Mouse (Mus musculus): ENCODE results near the gene Tfcp2.
"Not testable (repeated sequence)": the region's sequence is repeated elsewhere in the genome, so short reads cannot be mapped to it uniquely, and the experiment has no call there.

Tfcp2 gene

DNA sequence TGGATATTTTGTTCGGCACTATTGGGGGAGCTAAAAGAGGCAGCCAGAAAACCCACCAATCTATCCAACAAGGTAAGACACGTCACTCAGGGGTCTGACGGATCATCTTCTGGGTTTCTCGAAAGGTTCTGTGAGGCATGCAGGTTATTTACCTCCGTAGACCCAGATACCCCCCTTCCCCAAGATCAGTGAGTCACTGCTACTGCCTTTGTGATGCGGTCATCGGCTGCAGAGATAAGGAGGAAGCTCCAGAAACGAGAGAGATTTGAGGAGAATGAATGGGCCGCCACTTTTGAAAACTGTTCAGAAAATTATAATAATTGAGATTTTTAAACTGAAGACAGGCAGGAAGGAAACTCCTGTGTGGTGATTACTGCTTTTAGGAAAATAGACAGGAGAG is 4.6 kb upstream of the Tfcp2 start:
- ATAC-seq (ENCODE audit: low TSS enrichment) = no peak

DNA sequence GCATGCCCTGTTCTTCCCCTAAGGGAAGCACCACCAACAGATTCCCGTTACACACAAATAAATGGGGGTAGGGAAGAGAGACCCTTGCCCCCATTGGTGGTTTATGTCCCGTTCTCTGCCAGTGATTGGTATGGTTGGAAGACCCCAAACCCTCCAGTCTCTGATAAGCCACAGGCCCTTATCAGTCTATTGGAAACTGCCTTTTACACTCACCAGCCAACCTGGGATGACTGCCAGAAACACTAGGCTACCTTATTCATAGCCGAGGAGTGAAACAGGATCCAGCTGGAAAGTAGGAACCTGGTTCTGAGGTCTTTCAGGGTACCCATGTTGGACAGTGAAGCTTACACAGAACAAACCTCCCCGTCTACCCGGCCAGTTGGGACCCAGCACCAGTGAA is 4.2 kb upstream of the Tfcp2 start:
- ATAC-seq (ENCODE audit: low TSS enrichment) = no peak

DNA sequence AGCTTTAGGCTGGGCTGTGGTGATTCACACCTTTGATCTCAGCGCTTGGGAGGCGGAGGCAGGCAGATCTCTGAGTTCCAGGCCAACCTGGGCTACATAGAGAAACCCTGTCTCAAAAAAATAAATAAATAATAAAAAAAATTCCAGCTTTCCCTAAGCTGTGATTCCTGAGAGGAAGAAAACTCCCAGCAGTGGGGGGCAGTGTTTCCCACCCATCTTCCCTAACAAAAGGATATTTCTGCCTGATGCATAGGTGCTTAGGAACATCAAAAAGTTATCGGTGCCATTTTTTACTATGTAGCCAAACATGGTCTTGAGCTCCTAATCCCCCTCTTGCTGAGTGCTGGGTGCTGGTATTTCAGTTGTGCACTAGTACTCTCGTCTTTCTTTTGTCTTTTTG is 1.5 kb downstream of the Tfcp2 start:
- no peak for ATAC-seq (ENCODE audit: low TSS enrichment)

DNA sequence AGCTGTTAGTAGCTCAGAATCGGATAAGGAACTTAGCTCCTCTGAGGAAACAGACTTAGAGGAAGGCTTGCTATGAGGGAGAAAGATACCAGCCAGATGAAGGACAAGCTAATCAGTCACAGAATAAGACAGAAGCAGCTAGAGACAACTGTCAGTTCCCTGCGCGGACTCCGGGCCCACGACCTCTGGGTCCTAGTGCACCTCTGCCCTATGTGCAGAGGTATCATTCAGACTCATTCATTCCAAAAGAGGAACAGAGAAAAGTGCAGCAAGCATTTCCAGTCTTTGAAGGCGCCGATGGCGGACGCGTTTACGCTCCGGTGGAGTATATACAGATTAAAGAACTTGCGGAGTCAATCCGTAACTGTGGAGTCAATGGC is 8.2 kb downstream of the Tfcp2 start:
- not testable (repeated sequence) for ATAC-seq (ENCODE audit: low TSS enrichment)

DNA sequence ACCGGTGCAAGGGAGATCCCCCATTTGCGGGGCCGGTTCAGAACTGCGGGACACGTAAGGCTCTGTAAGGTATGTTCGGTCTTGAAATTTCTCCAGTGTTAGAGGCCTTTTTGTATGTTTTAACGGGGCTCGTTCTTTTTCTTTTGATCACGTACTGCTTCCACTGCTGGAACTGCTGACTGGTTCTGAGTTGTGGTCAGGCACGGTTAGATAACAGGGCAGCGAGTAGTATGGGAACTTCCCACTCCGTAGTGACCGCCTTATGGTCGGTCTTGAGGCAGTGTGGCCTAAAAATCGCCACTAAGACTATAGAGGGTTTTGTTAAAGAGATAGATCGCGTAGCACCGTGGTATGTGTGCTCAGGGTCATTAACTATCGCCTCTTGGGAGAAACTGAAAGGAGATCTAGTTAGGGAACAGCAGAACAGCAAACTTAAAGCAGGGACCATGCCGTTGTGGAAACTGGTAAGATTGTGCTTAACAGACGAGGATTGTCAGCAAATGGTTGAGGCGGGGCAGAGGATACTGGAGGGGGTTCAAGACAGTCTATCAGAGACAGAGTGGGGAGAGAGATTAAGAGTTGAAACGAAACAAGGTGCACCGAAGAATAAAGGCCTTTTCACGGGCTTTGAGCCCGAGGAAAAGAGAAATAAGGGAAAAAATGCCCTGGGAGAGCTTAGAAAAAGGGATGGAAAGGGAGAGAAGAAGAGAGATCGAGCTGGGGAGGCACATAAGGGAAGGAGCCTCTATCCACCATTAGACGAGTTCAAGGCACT is 8.7 kb downstream of the Tfcp2 start:
- ATAC-seq (ENCODE audit: low TSS enrichment) = not testable (repeated sequence)

DNA sequence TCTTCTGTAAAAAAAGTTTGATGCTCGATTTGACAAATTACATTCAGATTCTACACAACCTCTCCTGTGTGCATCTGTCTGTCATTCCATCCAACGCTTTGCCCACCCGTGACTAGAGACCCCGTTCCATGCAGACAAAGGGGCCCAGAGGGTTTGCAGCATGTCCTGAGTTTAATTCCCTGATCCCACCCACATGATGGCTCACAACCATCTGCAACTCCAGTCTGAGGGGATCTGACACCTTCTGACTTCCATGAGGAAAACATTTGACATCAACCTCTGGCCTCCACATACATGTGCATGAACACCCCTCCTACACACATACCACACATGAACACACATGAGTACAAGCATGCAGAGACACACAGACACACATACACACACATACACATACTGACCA is 10.4 kb downstream of the Tfcp2 start:
- ATAC-seq (ENCODE audit: low TSS enrichment) = no peak

DNA sequence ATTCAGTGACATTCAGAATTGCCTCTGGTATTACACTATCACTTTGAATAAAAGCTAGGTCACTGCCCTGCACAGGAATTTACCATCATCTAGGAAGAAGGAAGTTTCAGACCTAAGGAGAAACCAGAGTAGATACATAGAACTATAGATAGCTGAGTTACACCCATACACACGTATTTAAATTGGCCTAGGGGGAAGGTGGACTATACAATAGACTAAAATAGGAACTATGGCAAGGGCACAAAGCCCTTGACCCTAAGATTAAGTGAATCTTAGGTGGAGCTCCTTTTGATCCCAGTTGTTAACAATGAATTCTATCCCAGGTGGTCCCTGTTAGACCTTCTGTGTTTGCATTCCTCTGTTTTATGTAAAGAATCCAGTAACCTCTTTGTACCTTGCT is 10.8 kb downstream of the Tfcp2 start:
- ATAC-seq (ENCODE audit: low TSS enrichment) = not testable (repeated sequence)

DNA sequence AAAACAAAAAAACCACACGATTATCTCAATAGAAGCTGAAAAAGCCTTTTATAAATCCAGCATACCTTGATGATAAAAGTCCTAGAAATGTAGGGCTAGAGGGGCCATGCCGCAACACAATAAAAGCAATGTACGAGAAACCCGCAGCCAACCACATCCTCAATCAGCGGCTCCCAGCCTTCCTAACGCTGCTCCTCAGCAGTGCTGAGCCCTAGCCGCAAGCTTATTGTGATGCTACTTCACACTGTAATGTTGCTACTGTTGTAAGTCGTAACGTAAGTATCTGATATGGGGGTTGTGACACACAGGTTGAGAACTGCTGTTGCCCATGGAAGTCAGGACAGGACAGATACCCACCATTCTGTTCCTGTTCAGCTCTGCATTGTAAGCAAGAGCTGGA is 12.4 kb downstream of the Tfcp2 start:
- no peak for ATAC-seq (ENCODE audit: low TSS enrichment)

DNA sequence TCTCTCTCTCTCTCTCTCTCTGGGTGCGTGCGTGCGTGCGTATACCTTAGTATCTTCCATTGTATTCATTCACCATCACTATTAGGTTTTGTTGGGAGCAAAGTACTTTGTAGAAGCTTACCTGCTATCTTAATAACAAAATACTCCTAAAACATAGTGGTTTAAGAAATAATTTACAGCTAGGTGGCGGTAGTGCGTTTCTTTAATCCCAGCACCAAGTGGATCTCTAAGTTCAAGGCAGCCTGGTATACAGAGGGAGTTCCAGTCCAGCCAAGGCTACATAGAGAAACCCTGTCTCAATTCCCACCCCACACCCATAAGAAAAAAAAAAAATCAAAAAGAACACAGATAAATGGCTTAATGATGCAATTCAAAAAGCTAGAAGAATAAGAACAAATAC is 13.9 kb downstream of the Tfcp2 start:
- no peak for ATAC-seq (ENCODE audit: low TSS enrichment)

DNA sequence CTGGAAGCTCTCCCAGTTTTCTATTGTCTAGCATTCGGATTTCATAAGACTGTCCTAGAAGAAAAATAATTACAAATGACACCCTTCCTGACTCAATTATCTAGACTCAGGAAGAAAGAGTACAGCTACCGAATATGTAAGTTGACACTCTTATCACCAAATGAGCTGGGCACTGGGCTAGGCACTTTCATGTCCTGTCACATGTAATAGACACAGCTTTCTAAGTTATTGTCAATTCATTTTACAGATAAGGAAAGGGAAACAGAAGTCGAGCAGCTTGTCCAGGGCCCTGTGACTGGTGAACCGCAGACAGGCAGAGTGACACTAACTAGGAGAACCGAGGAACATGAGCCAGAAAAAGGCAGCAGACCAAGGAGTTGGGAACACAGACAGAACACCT is 23.9 kb downstream of the Tfcp2 start:
- ATAC-seq (ENCODE audit: low TSS enrichment) = no peak

DNA sequence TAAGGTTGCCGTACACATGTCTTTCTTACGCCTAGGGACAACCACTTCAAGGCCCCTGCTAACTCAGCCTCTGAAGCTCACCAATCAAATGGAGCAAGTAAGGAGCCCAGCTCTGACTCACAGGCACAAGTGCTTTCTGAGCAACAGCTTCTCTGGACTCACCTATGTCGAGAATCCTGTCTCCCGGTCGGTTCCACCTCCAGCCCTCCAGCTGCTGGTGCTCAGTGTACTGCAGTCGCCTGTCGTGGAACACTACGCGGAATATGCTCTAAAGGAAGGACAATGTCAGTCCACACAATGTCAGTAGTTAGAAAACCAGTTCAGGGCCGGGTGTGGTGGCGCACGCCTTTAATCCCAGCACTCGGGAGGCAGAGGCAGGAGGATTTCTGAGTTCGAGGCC is 26.4 kb downstream of the Tfcp2 start:
- ATAC-seq (ENCODE audit: low TSS enrichment) = no peak

DNA sequence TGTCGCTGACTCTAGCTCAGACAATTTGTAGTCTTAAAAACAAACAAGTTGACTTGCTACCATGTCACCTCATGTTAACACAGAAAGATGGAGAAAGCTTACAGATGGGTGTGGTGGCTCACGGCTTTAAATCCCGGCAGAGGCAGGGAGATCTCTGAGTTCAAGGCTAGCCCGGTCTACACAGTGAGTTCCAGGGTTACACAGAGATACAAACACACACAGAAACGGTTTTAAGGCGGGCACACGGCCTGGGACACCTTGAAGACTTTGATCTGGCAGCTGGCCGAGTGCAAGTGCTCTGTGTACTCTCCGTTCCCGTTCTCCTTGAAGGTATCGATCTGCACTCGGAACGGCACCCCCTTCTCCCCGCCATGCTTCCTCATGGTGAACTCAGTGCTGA is 31.5 kb downstream of the Tfcp2 start:
- no peak for ATAC-seq (ENCODE audit: low TSS enrichment)

DNA sequence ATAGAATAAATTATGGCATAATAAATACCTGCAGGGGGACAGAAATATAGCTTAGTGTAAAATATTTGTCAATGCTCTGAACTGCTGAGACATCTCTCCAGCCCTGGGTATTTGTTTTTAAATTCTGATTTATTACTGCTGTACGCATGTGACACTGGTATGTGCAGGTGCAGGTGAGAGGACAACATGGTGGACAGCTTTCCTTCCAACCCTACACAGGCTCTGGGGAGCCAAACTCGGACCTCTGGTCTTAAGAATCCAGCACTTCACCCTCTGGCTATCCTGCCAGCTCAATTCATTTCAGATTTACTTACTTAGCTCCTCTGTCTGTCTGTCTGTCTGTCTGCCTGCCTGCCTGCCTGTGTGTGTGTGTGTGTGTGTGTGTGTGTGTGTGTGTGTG is 36.7 kb downstream of the Tfcp2 start:
- ATAC-seq (ENCODE audit: low TSS enrichment) = no peak

DNA sequence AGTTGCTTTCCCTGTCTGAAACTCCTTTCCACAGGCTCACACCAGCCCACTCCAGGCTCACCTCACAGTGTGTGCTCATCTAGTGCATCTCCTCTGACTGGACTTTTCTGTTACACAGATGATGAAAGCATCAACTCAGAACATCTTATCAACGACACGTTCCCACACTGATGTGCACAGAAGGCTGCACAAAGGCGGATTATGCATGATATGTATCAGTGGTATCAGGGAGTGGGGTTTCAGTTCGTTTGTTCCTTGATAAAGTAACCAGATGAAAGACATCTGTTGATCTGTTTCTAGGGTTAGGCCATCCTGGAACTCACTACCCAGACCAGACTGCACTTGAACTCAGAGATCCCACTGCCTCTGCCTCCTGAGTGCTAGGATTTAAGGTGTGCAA is 38.4 kb downstream of the Tfcp2 start:
- no peak for ATAC-seq (ENCODE audit: low TSS enrichment)

DNA sequence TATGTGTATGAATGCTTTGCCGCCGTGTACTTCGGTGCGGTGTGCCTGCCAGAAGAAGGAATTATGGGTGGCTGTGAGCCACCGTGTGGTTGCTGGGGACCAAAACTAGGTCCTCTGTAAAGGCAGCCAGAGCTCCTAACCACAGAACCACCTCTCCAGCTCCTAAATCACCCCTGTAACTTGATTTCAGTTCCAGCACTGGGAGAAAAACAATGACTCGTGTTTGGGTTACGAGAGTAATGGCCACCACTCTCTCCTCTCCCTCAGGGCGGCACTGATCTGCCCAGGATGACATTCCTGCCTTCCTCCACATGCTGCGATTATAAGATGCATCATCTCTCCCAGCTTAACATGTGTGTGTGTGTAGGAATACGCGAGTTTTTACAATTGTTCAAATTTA is 41.7 kb downstream of the Tfcp2 start:
- no peak for ATAC-seq (ENCODE audit: low TSS enrichment)

DNA sequence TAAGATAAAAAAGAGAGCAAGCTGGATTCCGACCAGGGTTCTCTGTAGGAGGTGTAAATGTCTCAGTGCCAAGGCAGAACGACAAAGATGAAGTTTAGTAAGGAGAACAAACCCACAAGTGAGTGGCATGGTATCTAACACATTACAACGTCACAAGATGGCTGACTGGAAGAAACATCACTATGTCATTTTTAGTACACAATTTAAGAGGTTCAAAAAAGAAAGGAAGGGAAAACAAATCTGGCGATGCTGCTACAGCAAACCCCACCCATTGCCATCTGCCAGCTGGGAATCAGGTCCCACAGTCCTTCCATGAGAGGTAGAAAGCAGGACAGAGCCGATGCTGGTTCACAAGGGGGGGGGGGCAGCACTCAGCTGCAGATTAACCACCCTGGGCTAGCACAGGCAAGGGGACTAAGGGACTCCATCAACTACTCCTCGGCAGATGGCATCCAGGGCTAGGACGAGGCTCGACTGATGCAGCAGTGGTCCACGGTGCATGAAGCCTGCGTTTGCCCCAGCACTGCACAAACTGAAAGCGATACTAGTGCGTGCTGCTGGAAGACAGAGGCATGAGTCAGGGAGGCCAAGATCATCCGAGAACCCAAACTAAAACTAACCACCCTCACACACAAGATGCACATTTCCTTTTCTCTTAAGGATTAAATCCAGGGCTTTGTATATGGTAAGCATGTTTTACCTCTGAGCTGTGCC is 43.2 kb downstream of the Tfcp2 start:
- ATAC-seq (ENCODE audit: low TSS enrichment) = peak; percentile 79

DNA sequence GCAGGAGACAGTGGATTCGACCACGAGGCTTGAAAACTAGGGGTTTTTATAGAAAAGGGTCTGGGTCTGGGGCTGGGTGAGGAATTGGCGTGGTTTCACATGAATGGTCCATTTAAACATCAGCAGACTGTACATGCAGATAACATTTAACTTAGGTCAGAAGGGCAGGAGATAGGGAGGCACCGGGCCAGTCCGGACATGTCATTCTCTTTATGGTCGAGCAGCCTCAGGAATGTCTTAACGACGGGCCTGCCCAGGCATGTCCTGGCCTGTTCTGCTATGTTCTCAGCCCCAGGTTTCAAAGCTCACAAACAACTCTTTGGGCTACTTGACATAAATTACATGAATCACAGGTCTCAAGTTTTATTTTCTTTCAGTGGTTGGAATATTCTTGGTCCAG is 52.3 kb downstream of the Tfcp2 start:
- not testable (repeated sequence) for ATAC-seq (ENCODE audit: low TSS enrichment)

DNA sequence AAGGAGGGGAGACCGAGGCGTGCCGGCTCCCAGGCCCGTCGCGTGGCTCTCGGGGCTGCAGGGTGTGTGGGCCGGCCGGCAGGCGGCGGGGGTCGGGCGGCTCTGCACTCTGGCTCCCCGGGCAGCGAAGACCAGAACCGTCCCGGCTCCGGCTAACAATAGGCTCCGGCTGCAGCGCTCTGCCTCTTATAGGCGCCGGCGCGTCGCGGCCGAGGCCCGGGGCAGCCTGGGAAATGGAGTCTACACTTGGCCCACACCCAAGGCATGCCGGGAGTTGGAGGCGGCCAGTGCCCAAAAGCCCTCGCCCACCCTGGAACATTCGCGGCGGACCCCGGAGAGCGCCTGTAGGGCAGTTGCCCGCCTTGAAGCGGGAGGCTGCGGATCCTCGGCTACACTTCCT is 56.7 kb downstream of the Tfcp2 start, which contains the start of gene Csrnp2:
Gene Csrnp2 (minus strand): TSS at position 387 of the 400 bp plus-strand sequence.
- peak; percentile 80 for ATAC-seq (ENCODE audit: low TSS enrichment)

DNA sequence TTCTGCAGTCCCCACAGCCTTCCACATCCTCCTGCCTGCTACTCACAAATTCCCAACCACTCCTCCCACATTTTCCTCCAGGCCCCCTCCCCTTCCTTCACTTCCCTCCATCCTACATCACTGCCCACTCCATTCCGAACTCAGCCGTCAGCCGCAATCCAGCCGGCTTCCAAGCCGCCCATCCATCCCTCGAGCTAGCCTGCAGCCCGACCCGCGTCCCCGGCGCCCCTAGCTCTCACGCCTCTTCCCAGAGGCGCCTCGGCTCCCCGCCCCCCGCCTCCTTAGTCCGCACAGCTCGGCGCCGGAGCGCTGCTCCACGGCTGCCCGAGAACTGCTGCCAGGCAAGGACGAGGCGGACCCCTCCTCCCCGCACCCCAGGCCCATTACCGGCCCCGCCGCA is 57.2 kb downstream of the Tfcp2 start:
- ATAC-seq (ENCODE audit: low TSS enrichment) = peak; percentile 46

DNA sequence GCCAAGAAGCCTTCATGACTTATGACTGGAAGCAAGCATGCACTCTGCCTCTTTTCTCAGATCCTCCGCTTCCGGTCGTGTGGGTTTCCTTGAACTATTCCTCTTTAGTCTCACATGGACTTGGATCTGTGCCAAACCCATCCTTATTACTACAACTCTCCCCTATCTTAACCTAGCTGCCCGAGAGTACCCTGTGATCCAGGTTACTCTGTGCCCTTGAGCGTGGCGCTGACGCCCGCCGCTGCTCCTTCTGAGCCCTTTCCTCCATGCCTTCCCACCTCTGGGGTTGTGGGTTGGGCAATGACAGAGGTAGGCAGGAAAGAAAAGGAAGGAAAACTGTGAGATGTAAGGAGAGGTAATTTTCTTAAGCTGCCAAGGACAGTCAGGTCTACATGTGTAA is 59.8 kb downstream of the Tfcp2 start:
- no peak for ATAC-seq (ENCODE audit: low TSS enrichment)

DNA sequence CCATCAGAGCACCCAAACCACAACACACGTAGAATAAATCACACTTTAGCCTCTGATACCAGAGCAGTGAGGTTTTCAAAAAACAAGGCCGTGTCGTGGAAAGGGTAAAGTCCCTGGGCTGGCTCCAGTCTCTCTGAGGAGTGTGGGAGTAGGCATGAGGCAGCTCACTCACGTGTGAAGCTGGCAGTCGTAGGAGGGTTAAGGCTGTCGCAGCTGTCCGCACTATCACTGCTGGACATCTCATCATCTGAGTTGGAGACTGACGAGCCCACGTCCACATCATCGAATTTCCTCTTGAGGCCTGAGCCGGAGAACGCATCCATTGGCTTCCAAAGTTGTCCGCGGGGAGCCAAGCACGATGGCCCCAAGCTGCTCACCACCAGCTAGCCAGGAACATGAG is 62.5 kb downstream of the Tfcp2 start:
- no peak for ATAC-seq (ENCODE audit: low TSS enrichment)

DNA sequence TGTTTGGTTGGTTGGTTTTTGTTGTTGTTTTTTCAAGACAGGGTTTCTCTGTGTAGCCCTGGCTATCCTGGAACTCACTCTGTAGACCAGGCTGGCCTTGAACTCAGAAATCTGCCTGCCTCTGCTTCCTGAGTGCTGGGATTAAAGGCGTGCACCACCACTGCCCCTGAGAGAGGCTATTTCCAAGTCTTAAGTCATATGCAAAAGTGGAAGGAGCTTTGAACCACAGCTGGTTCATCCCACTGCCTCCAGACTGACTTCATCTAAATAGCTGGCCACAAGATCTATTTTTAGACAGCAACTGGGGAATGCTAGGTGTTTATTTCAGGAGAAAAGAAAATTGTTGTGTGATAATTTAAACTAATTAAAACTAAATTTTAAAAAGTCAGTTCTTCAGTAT is 63.5 kb downstream of the Tfcp2 start:
- not testable (repeated sequence) for ATAC-seq (ENCODE audit: low TSS enrichment)

DNA sequence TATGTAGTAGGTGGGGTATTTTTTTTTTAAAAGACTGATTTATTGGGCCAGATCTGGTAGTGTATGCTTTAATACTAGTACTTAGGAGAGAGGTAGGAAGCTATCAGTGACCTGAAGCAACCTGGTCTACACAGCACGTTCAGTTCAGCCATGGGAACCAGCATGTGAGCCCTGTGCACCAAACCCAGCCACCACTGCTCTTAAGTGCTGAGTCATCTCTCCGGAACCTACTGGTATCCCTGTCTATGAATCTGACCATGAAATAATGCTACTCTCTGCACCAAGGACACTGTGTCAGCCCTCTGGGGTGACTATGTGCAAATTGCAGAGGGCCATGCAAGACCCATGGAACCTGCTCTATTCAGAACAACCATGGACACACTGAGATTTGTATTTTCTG is 64.8 kb downstream of the Tfcp2 start:
- ATAC-seq (ENCODE audit: low TSS enrichment) = no peak

DNA sequence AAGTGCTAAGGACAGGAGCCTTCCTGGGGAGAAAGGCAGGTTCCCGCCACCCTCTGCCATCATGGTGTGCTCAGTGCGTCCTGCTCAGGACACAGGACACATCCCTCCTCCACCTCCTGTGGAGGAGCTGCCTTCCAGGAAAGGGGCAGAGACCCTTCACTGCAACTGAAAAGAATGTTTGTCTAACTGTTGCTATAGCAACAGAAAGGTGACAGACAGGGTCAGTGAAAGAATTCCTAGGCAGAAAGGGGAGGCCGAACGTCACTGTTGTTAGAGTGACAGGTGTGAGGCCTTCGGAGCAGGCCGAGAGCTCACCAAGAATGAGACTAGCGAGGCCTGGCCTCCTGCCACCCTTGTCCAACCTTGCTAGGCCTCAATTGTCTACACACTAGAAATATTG is 65.4 kb downstream of the Tfcp2 start:
- ATAC-seq (ENCODE audit: low TSS enrichment) = no peak

Data from frontal cortex, adult (tissue).